Mouse (Mus musculus) adrenal gland, postnatal 4 days (tissue): Measurements from ENCODE around the gene Sirt3. TPM values are rescaled to one million over a fixed set of nuclear protein-coding genes. Genes with fewer than 3 reads are reported as not detected.

Experiments
- DNase-seq, 2 experiments: peaks; one replicate each; pipeline ENCODE4 v3.0.0; 2021 to 2022; ENCODE audit warnings: low spot score in 2 of 2, mixed read lengths in 2 of 2
- total RNA-seq, 2 experiments: library from RNA; stranded (reverse); gene quantifications; 2 replicates each; pipeline ENCODE4 v1.2.3; 2021

Gene Sirt3
- total RNA-seq, 2 experiments from 2014 or later, result 34.7 to 41.8 TPM

DNA sequence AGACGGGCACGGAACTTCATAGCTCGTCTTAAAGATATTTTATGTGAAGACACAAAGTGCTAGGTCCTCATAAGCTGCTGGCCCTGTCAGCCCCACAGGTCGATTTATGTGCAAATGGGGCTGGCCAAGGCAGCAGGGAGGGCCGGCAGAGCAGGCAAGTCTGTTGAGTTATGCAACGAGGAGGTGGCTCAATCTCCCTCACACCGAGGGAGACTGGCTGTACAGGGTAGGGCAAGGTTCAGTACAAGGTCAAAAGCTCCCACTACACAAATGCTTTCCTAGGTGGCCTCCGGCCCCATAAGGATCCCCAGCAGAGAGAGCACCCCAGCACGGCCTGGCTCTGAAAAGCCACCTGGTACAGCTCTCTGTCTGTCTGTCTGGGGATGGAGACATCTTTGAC is 28.7 kb downstream of the Sirt3 start:
- DNase-seq, result no peak

GRCm38 (mm10) chr7:140851916-140852315 is 30.2 kb downstream of the Sirt3 start:
- no peak for DNase-seq

- no peak for DNase-seq
Measured at GRCm38 (mm10) chr7:140848591-140848990, 33.5 kb downstream of the Sirt3 start.

- peak in 1 of 2 experiments; percentile 62 for DNase-seq
Measured at GRCm38 (mm10) chr7:140847755-140848580, 34.1 kb downstream of the Sirt3 start, which contains the start of gene Odf3. Gene Odf3, plus strand, starts transcription at chr7:140847805.

- DNase-seq, result no peak
Measured at GRCm38 (mm10) chr7:140846676-140847075, 35.4 kb downstream of the Sirt3 start.

GRCm38 (mm10) chr7:140845683-140846082 is 36.4 kb downstream of the Sirt3 start:
- no peak for DNase-seq

DNA sequence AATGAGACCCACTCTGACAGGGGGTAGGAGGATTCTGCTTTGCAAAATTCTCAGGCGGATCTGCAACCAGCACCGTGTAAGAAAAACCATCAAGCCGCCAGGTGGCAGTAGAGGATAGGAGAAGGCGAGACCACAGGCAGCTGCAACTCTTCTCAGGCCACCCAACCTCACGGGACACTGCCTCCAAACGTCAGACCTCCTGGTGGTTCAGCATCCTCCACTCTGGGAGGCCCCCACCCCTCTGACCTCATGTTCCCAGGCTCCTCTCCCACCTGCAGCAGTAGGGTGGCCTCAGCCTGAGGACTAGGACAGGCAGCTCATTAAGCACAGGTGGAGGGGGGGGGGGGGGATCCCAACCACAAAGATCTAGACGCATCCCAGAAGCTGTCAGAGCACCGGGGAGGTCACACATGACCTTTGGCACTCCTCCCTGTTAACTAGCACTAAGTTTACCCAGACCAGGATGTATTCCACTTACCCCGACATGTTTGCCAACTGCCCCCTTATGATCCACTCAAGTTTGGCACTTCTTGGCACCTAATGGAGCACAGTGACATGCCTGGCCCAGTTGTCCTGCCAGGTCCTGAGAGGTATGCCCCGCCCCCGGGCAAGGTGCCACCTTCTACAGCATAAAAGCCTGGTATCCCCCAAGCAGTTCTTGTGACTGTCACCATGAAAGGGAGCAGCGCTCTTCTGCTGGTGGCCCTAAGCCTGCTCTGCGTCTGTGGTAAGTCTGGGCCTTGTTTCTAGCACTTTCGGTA is 37.0 kb downstream of the Sirt3 start, which contains the start of gene Scgb1c1:
Gene Scgb1c1, plus strand, starts transcription at position 643 of the 761 bp plus-strand sequence.
- DNase-seq, result peak; percentile 85 to 89

DNA sequence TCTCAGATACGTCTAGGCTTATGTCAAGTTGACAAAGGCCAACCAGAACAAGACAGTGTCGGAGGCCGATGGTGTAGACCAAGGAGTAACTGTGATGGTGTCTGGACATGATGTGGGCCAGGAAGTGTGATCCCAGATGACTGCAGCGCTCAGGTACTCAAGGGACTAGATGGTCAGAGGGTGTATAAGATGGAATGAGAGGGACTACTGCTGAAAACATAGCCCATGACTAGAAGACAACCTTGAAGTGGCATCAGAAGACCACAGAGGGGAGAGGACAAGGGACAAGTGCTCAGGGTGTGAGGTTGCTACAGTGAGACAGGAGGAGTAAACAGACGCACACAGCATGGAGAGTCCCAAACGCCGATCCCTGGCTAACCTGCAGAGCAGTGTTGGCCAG is 38.3 kb downstream of the Sirt3 start:
- no peak for DNase-seq

GRCm38 (mm10) chr7:140840750-140841735 is 41.1 kb downstream of the Sirt3 start:
- no peak for DNase-seq

- no peak for DNase-seq
Measured at GRCm38 (mm10) chr7:140839556-140839955, 42.6 kb downstream of the Sirt3 start.

- DNase-seq, result no peak
Measured at GRCm38 (mm10) chr7:140836243-140837115, 45.6 kb downstream of the Sirt3 start.

DNA sequence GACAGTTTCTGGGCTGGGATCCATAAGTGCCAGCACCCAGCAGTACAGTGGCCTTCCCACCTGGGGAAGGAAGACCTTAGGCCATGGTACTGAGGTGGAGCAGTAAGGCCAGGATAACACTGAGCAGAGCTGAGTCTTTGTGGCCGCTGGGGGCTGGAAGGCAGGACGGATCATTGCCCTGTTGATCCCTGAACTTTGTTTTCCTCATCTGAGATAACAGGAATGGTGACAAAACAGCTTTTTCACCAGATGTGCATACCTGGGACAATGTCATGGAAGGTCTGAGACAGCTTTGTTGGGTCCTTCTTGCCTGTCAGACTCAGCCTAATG is 46.4 kb downstream of the Sirt3 start:
- no peak for DNase-seq

DNA sequence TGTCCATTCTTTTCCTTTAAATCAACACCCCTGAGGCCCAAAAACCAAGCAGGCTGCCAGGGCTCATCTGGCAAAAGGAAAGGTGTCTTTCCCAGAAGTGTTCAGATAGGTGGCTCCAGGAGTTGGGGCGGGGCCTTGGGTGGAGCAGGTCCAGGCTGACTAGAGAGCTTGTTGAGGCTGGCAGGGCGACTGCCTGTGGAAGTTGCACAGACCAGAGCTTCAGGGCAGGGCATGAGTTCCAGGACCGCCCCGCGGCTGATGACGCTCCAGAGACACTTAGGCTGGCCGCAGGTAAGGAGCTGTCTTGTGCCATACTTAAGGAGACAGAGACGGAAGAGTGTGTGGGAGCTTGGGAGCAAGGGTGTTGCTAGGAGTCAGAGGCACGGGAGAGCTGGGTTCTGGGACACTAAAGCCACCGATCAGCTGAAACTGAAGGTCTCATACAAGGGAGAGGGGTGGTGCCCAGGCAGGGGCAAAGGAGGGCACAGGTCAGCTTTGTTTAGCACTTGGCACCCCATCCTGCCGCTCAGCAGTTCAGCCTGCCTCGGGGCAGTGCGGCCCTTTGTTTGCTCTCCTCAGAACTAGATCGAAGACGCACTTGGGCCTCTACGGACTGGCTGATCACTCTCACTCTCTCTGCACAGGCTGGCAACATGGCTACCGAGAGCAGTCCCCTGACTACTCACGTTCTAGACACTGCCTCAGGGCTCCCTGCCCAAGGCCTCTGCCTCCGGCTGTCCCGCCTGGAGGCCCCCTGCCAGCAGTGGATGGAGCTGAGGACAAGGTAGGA is 46.9 kb downstream of the Sirt3 start, which contains the start of gene Urah:
Gene Urah, plus strand, starts transcription at position 51 of the 790 bp plus-strand sequence.
- no peak for DNase-seq

- no peak for DNase-seq
Measured at GRCm38 (mm10) chr7:140833341-140833740, 48.8 kb downstream of the Sirt3 start.

GRCm38 (mm10) chr7:140831447-140831846 is 50.7 kb downstream of the Sirt3 start:
- DNase-seq, result no peak

DNA sequence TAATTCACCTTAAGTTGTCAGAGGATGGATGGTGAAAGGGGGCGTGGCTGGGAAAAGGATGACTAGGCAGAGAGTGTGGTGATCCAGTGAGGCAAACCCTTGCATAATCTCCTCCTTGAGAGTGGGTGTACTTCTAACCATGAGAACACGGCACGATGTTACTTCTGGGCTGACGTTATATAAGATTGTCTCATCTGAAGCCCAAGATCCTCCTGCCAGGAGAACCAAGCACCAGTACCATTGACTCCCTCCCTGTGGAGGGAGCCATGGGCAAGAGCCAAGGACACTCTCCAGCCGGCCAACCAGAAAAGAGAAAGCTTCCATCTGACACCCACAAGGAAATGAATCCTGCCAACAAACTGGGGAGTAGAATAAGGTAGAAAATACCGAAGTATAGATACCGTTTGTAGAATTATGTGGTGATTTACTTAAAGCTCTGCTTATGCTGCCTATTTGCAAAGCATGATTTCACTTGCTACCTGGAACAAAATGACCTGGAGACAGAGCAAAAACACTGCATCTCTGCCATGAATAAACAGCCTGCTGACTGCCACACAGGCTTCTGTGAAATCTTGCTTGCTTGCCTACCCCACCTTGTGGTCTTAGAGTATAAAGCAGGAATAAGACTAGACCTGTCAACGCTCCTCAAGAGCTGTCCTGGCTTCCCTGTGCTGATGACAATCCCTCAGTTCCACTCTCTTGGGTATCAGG is 53.8 kb downstream of the Sirt3 start:
- DNase-seq, result no peak

DNA sequence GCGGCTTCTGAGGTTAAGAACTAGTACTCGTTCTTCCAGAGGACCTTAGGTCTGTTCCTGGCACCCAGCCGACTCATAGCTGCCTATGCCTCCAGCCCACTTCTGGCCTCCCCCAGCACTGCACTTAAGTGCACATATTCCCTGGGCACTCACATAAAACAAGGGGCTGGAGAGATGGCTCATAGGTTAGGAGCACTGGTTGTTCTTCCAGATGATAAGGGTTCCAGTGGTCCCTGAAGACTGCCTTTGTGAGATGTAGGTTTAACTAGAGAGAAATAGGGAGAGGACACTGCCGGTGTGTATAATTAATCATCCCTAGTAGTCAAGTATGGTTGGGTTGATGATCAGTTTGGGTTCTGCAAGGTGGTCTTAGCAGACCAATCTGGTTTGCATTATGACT is 59.4 kb downstream of the Sirt3 start:
- DNase-seq, result no peak

DNA sequence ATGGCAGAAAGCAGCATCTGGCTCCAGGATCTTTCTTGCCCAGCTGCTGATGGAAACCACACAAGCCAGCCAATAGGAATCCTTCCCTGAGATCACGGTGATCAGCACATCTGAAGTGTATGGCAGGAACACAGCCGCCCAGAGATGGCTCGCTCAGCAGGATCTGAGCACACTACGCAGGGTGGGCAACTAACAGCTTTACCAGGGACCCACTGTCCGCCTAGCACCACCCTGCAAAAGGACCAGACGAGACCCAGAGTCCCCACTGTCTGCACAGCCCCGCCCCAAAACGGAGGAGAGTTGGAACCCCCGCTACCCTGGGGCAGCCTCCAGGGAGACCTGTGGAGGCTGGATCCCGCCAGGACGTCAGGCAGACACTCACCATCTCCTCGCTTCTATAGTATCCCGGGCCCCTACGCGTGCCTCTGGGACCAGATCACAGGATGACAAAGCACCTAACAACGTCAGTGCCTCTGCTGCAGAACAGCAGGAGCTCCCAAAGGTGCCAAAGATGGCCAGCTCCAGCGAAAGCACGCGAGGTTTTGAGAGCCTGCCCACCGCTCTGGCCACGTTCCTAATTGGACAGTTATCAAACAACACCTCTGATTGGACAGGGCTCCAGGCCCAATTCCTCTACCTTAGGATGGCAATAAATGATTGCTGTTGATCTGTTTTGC is 60.3 kb downstream of the Sirt3 start, which contains the start of gene Zfp941:
Gene Zfp941, minus strand, starts transcription at position 526 of the 677 bp plus-strand sequence.
- DNase-seq, result no peak
